In genomic region chr16:65925986-65926385, GRCm38 (mm10) we compare ENCODE assay signal across 19 mouse cellular contexts.
DNase-seq lines count a peak whose midpoint lies in the region; ATAC-seq and TF ChIP-seq lines count a peak whose summit lies in the region.
"Had no signal": no experiment of that assay in that cellular context is flagged by ENCODE, and none has a peak within 500 bp of the region (broad histone marks: within the 10 kb centered on the region; RNA-seq: fewer than 3 reads in every experiment).

No protein-coding gene starts in this region.

- H3K9ac ChIP-seq in limb, embryonic 13.5 days = no peak overlapping the region
- H3K9ac ChIP-seq in limb, embryonic 14.5 days (ENCODE audit: low read depth, low read length, severe bottlenecking) = no peak overlapping the region
- H3K9ac ChIP-seq: embryonic facial prominence, embryonic 12.5 days; forebrain, embryonic 13.5 days; forebrain, embryonic 15.5 days; forebrain, postnatal 0 days had no signal

- peak; percentile 73 for ATAC-seq in limb, embryonic 13.5 days (ENCODE audit: low FRiP score, low read depth)
- peak; percentile 65 for ATAC-seq in limb, embryonic 14.5 days (ENCODE audit: low FRiP score, low read depth)
- ATAC-seq: forebrain, embryonic 13.5 days; forebrain, embryonic 15.5 days; forebrain, postnatal 0 days had no signal

- no peak overlapping the region for H3K27ac ChIP-seq in limb, embryonic 13.5 days
- no peak overlapping the region for H3K27ac ChIP-seq in limb, embryonic 10.5 days
- no peak overlapping the region for H3K27ac ChIP-seq in limb, embryonic 14.5 days (replicated peaks; ENCODE audit: low read depth, low read length)
- H3K27ac ChIP-seq: embryonic facial prominence, embryonic 10.5 days; embryonic facial prominence, embryonic 12.5 days; forebrain, embryonic 13.5 days; forebrain, embryonic 15.5 days had no signal

- H3K36me3 ChIP-seq in limb, embryonic 13.5 days = no peaks in the 10 kb centered on the region
- no peaks in the 10 kb centered on the region for H3K36me3 ChIP-seq in limb, embryonic 10.5 days
- H3K36me3 ChIP-seq in limb, embryonic 14.5 days (ENCODE audit: control insufficient read depth, insufficient read depth, low read length) = no peaks in the 10 kb centered on the region
- H3K36me3 ChIP-seq in myocyte (ENCODE audit: control insufficient read depth, insufficient read depth) = no peaks in the 10 kb centered on the region
- H3K36me3 ChIP-seq: embryonic facial prominence, embryonic 10.5 days; embryonic facial prominence, embryonic 12.5 days; forebrain, embryonic 15.5 days had no signal

- no peak for TF ChIP-seq POLR2A in limb, embryonic 14.5 days (IDR thresholded peaks at IDR 0.05; ENCODE audit: borderline replicate concordance, extremely low read depth, insufficient read depth, insufficient read length)
- TF ChIP-seq POLR2A in myocyte (IDR thresholded peaks at IDR 0.05; ENCODE audit: insufficient read length, low read depth) = no peak

- DNase-seq in limb, embryonic 10.5 days (ENCODE audit: low spot score) = no peak
- no peak for DNase-seq in limb, embryonic 14.5 days (ENCODE audit: low spot score)
- DNase-seq in adipocyte (ENCODE audit: low spot score) = no peak
- DNase-seq in B cell, adult 2 months = no peak
- DNase-seq: adrenal gland, adult 8-10 months; adrenal gland, postnatal 14 days; adrenal gland, postnatal 36 days; cerebellum, adult 11-12 months; cerebellum, adult 2 months; cerebellum, adult 9-10 months; cerebellum, postnatal 10 days; cerebellum, postnatal 25 days; forebrain, postnatal 0 days had no signal

- no peak overlapping the region for H3K4me3 ChIP-seq in limb, embryonic 13.5 days
- no peak overlapping the region for H3K4me3 ChIP-seq in limb, embryonic 10.5 days
- no peak overlapping the region for H3K4me3 ChIP-seq in limb, embryonic 14.5 days (replicated peaks; ENCODE audit: low read length)
- H3K4me3 ChIP-seq in myocyte = no peak overlapping the region
- H3K4me3 ChIP-seq: embryonic facial prominence, embryonic 10.5 days; embryonic facial prominence, embryonic 12.5 days; forebrain, embryonic 13.5 days; forebrain, embryonic 15.5 days had no signal

- no peaks in the 10 kb centered on the region for H3K27me3 ChIP-seq in limb, embryonic 13.5 days
- no peaks in the 10 kb centered on the region for H3K27me3 ChIP-seq in limb, embryonic 10.5 days (ENCODE audit: low read depth, poor library complexity, severe bottlenecking)
- no peaks in the 10 kb centered on the region for H3K27me3 ChIP-seq in limb, embryonic 14.5 days (ENCODE audit: control insufficient read depth, insufficient read depth, low read length)
- H3K27me3 ChIP-seq in myocyte (ENCODE audit: control insufficient read depth, insufficient read depth, insufficient read length) = no peaks in the 10 kb centered on the region
- H3K27me3 ChIP-seq: embryonic facial prominence, embryonic 12.5 days; forebrain, embryonic 13.5 days; forebrain, embryonic 15.5 days had no signal

- no peak overlapping the region for H3K4me2 ChIP-seq in limb, embryonic 13.5 days (replicated peaks)
- no peak overlapping the region for H3K4me2 ChIP-seq in limb, embryonic 14.5 days (replicated peaks; ENCODE audit: low read depth, low read length, severe bottlenecking)
- H3K4me2 ChIP-seq in myocyte (ENCODE audit: low read depth) = peak overlapping the region; percentile 50
- H3K4me2 ChIP-seq: embryonic facial prominence, embryonic 12.5 days; forebrain, embryonic 13.5 days; forebrain, embryonic 15.5 days had no signal

- 28% methylated on average over 1 of the region's 1 CpGs for WGBS in limb, embryonic 13.5 days
- WGBS in limb, embryonic 10.5 days = 70% methylated on average over 1 of the region's 1 CpGs
- WGBS in limb, embryonic 14.5 days = 30% methylated on average over 1 of the region's 1 CpGs

- H3K9me3 ChIP-seq in limb, embryonic 13.5 days = no peaks in the 10 kb centered on the region
- H3K9me3 ChIP-seq in limb, embryonic 10.5 days (replicated peaks) = no peaks in the 10 kb centered on the region
- no peaks in the 10 kb centered on the region for H3K9me3 ChIP-seq in limb, embryonic 14.5 days (ENCODE audit: control insufficient read depth, low read length)
- H3K9me3 ChIP-seq: embryonic facial prominence, embryonic 10.5 days; embryonic facial prominence, embryonic 12.5 days; forebrain, embryonic 13.5 days; forebrain, embryonic 15.5 days had no signal

- H3ac ChIP-seq in myocyte (ENCODE audit: control insufficient read depth, insufficient read length) = no peak overlapping the region

- no peaks in the 10 kb centered on the region for H3K79me2 ChIP-seq in myocyte (ENCODE audit: control insufficient read depth, insufficient read depth)

- H3K4me1 ChIP-seq in limb, embryonic 13.5 days = 0 out of 2 replicates have a peak, but pooled peaks cover 2% of the 10 kb centered on the region
- H3K4me1 ChIP-seq in limb, embryonic 10.5 days = no peaks in the 10 kb centered on the region
- H3K4me1 ChIP-seq in limb, embryonic 14.5 days (ENCODE audit: control insufficient read depth, insufficient read depth, low read length) = no peaks in the 10 kb centered on the region
- H3K4me1 ChIP-seq: embryonic facial prominence, embryonic 10.5 days; embryonic facial prominence, embryonic 12.5 days; forebrain, embryonic 13.5 days; forebrain, embryonic 15.5 days had no signal

TF ChIP-seq in myocyte, 11 proteins besides CTCF, POLR2A, EP300 and RAD21:
- no peak for TF ChIP-seq SRF (IDR thresholded peaks at IDR 0.05; ENCODE audit: control insufficient read depth, insufficient read length, low read depth)
- no peak for TF ChIP-seq USF1 (IDR thresholded peaks at IDR 0.05; ENCODE audit: low read depth)
- peak; percentile 50; the same call in 1 of the 2 replicates for TF ChIP-seq CEBPB (IDR thresholded peaks at IDR 0.05; ENCODE audit: insufficient read depth, poor library complexity, severe bottlenecking)
- TF ChIP-seq MYOD1 (IDR thresholded peaks at IDR 0.05; ENCODE audit: control insufficient read depth in 1 of 3, insufficient read length in 2 of 3, low read depth in 2 of 3) = peak; percentile 8 to 76 (median 68)
- TF ChIP-seq REST (IDR thresholded peaks at IDR 0.05; ENCODE audit: insufficient read depth, insufficient read length) = no peak
- TF ChIP-seq MAX (IDR thresholded peaks at IDR 0.05; ENCODE audit: low read depth) = no peak
- no peak for TF ChIP-seq POLR2AphosphoS2 (IDR thresholded peaks at IDR 0.05; ENCODE audit: insufficient read length, low read depth)
- TF ChIP-seq TCF12 (IDR thresholded peaks at IDR 0.05; ENCODE audit: insufficient read depth, poor library complexity, severe bottlenecking) = peak; percentile 28
- peak in 1 of 3 experiments; percentile 15 for TF ChIP-seq MYOG (IDR thresholded peaks at IDR 0.05; ENCODE audit: control insufficient read depth in 1 of 3, insufficient read depth in 1 of 3, insufficient read length in 2 of 3, low read depth in 2 of 3)
- no peak for TF ChIP-seq E2F4 (IDR thresholded peaks at IDR 0.05; ENCODE audit: insufficient read depth)
- peak; percentile 5 for TF ChIP-seq TCF3 (IDR thresholded peaks at IDR 0.05; ENCODE audit: insufficient read length, low read depth)
